Mouse (Mus musculus): ENCODE results near the gene Pxn. TPM values are rescaled to one million over a fixed set of nuclear protein-coding genes. Genes with fewer than 3 reads are reported as not detected.

Gene Pxn
- polyA plus RNA-seq, 1 experiment from 2014 or later, result 21.3 TPM

DNA sequence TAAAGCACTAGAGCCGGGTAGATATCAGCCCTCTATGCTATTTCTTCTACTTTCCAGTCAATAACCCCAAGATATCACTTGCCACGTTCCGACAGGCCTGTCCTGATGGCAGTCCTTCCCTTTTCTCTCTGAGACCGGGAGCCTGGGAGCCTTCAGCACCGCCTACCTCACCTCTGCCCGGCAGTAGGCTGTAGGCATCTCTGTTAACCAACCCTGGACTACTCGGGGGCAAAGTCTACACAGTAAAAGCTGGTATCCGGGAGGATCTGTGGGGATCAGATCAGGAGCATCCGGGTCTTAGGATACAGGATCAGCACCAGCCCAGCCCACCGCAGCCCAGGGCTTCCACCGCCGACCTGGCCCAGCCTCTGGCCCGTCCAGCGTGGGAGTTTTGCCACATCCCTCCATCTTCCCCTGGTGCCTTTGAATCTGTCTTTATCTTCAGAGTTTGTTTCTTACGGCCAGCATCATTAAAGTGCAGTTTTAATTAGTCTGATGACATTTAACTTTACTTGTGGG lies 16.6 kb downstream of the Pxn start:
- 0 out of 2 replicates have a peak overlapping the region, but pooled peaks have one; percentile 18 for H3K27ac ChIP-seq (replicated peaks)
- no peak for ATAC-seq (ENCODE audit: low FRiP score)

DNA sequence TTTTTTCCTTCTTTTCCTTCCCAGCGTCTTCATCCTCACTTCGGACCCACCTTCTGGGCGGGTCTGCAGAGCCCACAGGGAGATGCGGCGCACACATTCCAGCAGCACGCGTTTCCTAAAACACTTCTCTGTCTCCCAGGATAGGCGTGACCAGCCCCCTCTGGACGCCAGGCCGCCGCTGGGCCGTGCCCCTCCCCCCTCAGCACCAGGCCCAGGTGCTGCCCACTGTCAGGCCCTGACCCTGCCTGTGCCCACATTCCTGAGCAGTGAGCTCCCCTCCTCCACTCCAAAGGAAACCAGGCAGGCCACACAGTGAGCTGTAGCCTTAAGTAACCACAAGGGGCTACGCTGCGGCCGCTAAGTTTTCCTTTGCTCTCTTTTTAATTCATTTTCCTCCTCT lies 17.5 kb downstream of the Pxn start:
- no peaks in the 10 kb centered on the region for H3K27me3 ChIP-seq (replicated peaks)
- peaks cover 34% of the 10 kb centered on the region for H3K4me1 ChIP-seq
- H3K9me3 ChIP-seq (replicated peaks), result no peaks in the 10 kb centered on the region
- H3K27ac ChIP-seq (replicated peaks), result no peak overlapping the region
- no peak overlapping the region for H3K4me3 ChIP-seq (replicated peaks)
- no peaks in the 10 kb centered on the region for H3K36me3 ChIP-seq
- no peak overlapping the region for H3K9ac ChIP-seq (replicated peaks)
- H3K4me2 ChIP-seq, result peak overlapping the region; percentile 20; the same call in 1 of the 2 replicates
- ATAC-seq (ENCODE audit: low FRiP score), result no peak
- WGBS, result 13% methylated on average over 15 of the region's 15 CpGs

More for the DNA sequence above, 16.6 kb downstream of the Pxn start:
- Histone ChIP-seq H3K36me3 (no peaks in the 10 kb centered on the region), H3K4me2 (no peak overlapping the region), H3K27me3 (replicated peaks) (no peaks in the 10 kb centered on the region), H3K4me1 (peaks cover 34% of the 10 kb centered on the region), H3K9ac (replicated peaks) (no peak overlapping the region), H3K4me3 (replicated peaks) (no peak overlapping the region), H3K9me3 (replicated peaks) (no peaks in the 10 kb centered on the region)
- 83% methylated on average over 15 of the region's 15 CpGs for WGBS

DNA sequence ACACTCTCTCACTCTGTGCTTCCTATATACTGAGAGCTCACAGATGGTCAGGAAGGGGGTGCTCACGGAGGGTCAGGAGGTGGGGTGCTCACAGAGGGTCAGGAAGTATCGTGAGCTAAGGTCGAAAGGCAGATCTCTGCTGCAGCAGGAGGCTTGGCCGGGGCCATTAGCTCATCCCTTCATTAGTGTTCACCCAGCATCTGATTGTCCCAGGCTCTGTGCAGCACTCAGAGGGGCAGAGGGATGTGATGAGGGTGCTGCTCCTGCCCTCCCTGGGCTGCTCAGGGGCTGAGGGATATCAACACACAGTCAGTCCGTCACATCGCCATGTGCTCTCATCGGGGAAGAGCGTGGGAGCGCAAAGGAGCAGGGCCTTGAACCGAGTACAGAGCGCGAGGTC lies 18.0 kb downstream of the Pxn start:
- peaks cover 36% of the 10 kb centered on the region for H3K4me1 ChIP-seq
- no peaks in the 10 kb centered on the region for H3K9me3 ChIP-seq (replicated peaks)
- H3K27me3 ChIP-seq (replicated peaks), result no peaks in the 10 kb centered on the region
- H3K36me3 ChIP-seq, result no peaks in the 10 kb centered on the region
- 55% methylated on average over 12 of the region's 12 CpGs for WGBS
- H3K9ac ChIP-seq (replicated peaks), result no peak overlapping the region
- no peak overlapping the region for H3K27ac ChIP-seq (replicated peaks)
- ATAC-seq (ENCODE audit: low FRiP score), result no peak
- H3K4me3 ChIP-seq (replicated peaks), result no peak overlapping the region
- H3K4me2 ChIP-seq, result no peak overlapping the region

DNA sequence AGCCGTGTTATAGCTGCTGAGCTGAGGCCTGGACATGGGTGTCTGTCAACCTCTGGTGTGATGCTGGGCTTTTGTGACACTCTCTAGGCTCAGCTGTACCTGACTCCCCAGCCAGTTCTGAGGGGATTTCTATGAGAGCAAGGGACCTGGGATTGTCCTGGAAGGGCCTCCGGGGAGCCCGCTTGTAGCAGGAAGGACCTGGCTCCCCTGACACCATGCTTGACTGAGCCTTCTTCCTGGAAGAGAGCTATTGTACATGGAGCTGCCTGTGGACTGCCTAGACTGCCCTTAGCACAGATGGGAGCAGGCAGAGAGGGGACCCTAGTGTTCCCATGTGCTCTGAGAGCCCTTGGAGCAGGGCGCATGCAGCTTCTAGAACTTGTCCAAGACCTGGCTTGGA lies 18.9 kb downstream of the Pxn start:
- Histone ChIP-seq H3K4me1 (peaks cover 43% of the 10 kb centered on the region), H3K4me2 (no peak overlapping the region), H3K4me3 (replicated peaks) (no peak overlapping the region), H3K9me3 (replicated peaks) (no peaks in the 10 kb centered on the region), H3K27ac (replicated peaks) (no peak overlapping the region), H3K9ac (replicated peaks) (no peak overlapping the region), H3K36me3 (no peaks in the 10 kb centered on the region), H3K27me3 (replicated peaks) (no peaks in the 10 kb centered on the region)
- 89% methylated on average over 4 of the region's 4 CpGs for WGBS
- ATAC-seq (ENCODE audit: low FRiP score), result no peak

DNA sequence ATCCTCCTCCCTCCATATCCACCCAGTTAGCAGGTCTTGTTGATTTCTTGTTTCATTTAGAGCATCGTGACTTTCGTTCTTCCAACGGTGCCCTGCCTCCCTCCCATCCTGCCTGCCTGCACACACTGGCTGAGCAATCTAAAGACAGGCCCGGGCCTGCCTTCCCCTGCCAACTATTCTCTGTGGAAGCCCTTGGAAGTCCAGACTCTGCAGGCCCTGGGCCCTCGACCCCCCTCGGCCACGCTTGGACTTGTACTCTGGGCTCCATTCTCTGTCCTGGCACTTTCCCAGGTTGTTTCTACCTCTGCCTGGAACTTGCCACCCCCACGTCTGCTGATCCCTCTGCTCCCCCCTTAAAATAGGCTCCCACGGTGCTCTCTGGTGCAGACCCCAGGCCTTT lies 19.5 kb downstream of the Pxn start:
- H3K27me3 ChIP-seq (replicated peaks), result no peaks in the 10 kb centered on the region
- no peak for ATAC-seq (ENCODE audit: low FRiP score)
- H3K4me2 ChIP-seq, result no peak overlapping the region
- no peaks in the 10 kb centered on the region for H3K9me3 ChIP-seq (replicated peaks)
- H3K4me3 ChIP-seq (replicated peaks), result no peak overlapping the region
- no peak overlapping the region for H3K9ac ChIP-seq (replicated peaks)
- H3K36me3 ChIP-seq, result no peaks in the 10 kb centered on the region
- H3K4me1 ChIP-seq, result peaks cover 48% of the 10 kb centered on the region
- H3K27ac ChIP-seq (replicated peaks), result no peak overlapping the region
- 85% methylated on average over 9 of the region's 9 CpGs for WGBS

DNA sequence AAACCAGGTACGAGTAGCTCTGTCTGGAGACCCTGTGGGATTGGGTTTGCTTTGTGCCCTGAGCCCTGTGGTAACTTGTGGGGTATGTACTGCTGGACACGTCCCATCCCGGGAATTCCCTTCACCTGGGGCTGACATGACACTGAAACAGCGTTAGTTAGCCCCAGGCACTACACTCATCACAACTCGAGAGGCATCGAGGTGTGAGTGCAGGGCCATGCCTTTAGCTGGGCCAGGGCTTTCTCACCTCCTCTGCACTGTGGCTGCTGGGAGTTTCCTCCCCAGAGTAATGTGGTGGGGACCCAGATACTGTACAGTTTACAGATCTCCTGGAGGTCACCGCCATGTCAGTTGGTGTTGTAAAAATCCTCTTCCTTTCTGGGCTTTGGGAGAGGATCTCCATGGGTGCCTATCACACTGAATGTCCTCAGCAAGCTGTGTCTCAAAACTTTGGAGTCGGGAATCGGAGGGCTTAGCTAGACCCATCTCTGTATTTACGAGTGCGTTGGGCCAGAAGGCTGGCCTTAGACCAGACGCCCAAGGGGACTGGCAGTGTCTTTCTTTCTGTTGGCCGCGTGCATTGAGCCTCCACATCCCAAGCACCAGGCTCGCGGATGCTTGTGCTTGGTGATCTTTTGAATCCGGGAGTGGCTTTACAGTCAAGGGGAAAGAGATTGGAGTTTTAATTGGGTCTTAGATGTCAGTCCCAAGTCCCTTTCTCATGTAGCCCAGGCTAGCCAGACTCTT lies 20.2 kb downstream of the Pxn start:
- Histone ChIP-seq H3K36me3 (no peaks in the 10 kb centered on the region), H3K9me3 (replicated peaks) (no peaks in the 10 kb centered on the region), H3K27ac (replicated peaks) (no peak overlapping the region), H3K27me3 (replicated peaks) (no peaks in the 10 kb centered on the region), H3K4me1 (peaks cover 55% of the 10 kb centered on the region), H3K9ac (replicated peaks) (no peak overlapping the region), H3K4me2 (no peak overlapping the region), H3K4me3 (replicated peaks) (no peak overlapping the region)
- no peak for ATAC-seq (ENCODE audit: low FRiP score)
- 89% methylated on average over 17 of the region's 17 CpGs for WGBS

DNA sequence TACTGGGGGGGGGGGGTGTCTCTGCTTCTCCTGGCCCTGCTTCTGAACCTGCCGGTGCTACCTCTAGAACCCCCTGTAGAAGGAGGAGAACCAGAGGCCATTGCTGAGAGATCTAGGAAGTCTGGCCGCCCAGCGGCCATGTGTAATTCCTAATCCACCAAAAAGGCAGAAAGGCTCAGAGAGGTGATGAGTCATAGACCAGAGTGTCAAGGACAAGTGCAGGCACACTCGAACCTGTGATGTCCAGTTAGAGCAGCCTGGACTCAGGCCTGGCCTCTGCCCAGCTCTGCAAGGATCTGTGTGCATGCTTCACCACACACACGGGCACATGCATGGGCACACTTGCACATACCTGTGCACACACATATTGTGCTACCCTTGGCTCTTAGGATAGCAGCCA lies 21.7 kb downstream of the Pxn start:
- Histone ChIP-seq H3K9me3 (replicated peaks) (no peaks in the 10 kb centered on the region), H3K4me2 (no peak overlapping the region), H3K27me3 (replicated peaks) (no peaks in the 10 kb centered on the region), H3K4me3 (replicated peaks) (no peak overlapping the region), H3K36me3 (no peaks in the 10 kb centered on the region), H3K9ac (replicated peaks) (no peak overlapping the region), H3K27ac (replicated peaks) (no peak overlapping the region), H3K4me1 (peaks cover 62% of the 10 kb centered on the region)
- ATAC-seq (ENCODE audit: low FRiP score), result no peak
- 83% methylated on average over 5 of the region's 5 CpGs for WGBS

DNA sequence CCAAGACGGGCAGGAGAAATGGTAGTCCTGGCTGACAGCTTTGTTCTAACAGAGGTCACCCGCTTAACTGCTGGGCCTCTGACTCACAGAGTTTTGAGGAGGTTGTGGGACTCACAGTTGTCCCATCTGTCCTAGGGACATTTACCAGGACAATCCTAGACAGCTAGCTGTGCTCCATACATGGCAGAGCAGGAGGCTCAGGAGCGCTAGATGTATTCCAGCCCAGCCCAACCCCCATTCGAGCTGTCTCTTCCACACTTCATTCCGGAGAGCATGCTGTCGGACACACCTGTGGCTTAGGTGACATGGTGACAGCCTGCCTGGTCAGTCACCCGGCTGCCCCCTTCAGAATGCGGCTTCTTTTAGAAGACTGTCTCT lies 22.9 kb downstream of the Pxn start:
- Histone ChIP-seq H3K27me3 (replicated peaks) (no peaks in the 10 kb centered on the region), H3K9ac (replicated peaks) (no peak overlapping the region), H3K9me3 (replicated peaks) (no peaks in the 10 kb centered on the region), H3K4me2 (no peak overlapping the region), H3K4me3 (replicated peaks) (no peak overlapping the region), H3K4me1 (peaks cover 63% of the 10 kb centered on the region), H3K27ac (replicated peaks) (peak overlapping the region; percentile 57), H3K36me3 (no peaks in the 10 kb centered on the region)
- no peak for ATAC-seq (ENCODE audit: low FRiP score)
- WGBS, result 79% methylated on average over 8 of the region's 8 CpGs

DNA sequence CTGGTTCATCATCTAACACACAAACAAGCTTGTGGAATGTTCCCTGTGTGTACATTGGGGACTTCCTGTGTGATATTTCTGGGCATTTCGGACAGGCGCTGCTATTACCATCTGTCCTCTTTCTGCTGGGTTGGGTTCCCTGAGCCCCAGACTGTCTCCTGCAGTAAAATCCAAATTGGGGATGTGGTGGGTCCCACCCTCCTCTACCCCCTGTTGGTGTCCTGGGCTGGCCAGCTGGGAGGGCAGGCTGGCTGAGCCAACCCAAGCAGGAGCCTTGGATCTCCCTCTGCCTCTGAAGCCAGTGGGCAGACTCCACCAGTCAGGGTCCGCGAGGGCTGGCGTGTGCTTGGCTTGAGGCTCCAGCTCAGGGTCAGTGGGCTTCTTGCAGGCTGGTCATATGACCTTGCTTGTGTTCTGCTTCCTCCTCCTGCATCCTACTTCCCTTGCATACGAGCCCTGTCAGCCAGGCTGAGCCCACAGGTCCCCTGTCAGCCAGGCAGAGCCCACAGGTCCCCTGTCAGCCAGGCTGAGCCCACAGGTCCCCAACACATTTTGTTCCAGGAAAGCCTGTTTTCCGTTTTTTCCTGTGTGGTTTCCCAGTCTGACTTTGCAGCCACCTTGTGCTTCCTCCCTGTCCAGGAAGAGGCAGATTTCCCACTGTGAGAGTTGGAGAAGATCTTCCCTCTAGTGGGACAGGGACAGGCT lies 23.4 kb downstream of the Pxn start:
- Histone ChIP-seq H3K27ac (replicated peaks) (peak overlapping the region; percentile 57), H3K36me3 (no peaks in the 10 kb centered on the region), H3K27me3 (replicated peaks) (no peaks in the 10 kb centered on the region), H3K4me1 (peaks cover 65% of the 10 kb centered on the region), H3K4me3 (replicated peaks) (no peak overlapping the region), H3K9me3 (replicated peaks) (no peaks in the 10 kb centered on the region), H3K9ac (replicated peaks) (0 out of 2 replicates have a peak overlapping the region, but pooled peaks have one; percentile 24), H3K4me2 (0 out of 2 replicates have a peak overlapping the region, but pooled peaks have one; percentile 1)
- ATAC-seq (ENCODE audit: low FRiP score), result no peak
- 74% methylated on average over 7 of the region's 7 CpGs for WGBS

DNA sequence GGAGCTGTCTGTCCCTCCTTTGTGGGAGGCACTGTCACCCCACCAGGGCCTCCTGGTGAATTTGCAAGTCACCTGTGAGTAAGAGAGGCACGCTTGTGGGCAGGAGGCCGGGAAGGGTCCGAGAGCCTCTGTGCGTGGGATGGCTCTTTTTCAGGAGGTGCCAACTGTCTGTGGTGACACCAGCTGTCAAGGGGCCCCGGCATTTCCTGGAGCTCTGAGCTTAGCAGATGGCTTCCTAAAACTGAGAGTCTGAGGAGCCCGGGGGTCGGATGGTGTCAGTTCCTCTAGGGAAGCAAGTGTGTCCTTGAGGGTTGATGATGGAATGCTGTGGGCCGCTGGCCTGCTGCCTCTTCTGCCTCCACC lies 24.0 kb downstream of the Pxn start:
- H3K9ac ChIP-seq (replicated peaks), result 0 out of 2 replicates have a peak overlapping the region, but pooled peaks have one; percentile 24
- H3K4me3 ChIP-seq (replicated peaks), result no peak overlapping the region
- peak overlapping the region; percentile 57; the same call in 1 of the 2 replicates for H3K27ac ChIP-seq (replicated peaks)
- no peaks in the 10 kb centered on the region for H3K9me3 ChIP-seq (replicated peaks)
- H3K4me1 ChIP-seq, result peaks cover 68% of the 10 kb centered on the region
- H3K36me3 ChIP-seq, result no peaks in the 10 kb centered on the region
- no peak overlapping the region for H3K4me2 ChIP-seq
- 65% methylated on average over 8 of the region's 8 CpGs for WGBS
- H3K27me3 ChIP-seq (replicated peaks), result no peaks in the 10 kb centered on the region
- no peak for ATAC-seq (ENCODE audit: low FRiP score)

DNA sequence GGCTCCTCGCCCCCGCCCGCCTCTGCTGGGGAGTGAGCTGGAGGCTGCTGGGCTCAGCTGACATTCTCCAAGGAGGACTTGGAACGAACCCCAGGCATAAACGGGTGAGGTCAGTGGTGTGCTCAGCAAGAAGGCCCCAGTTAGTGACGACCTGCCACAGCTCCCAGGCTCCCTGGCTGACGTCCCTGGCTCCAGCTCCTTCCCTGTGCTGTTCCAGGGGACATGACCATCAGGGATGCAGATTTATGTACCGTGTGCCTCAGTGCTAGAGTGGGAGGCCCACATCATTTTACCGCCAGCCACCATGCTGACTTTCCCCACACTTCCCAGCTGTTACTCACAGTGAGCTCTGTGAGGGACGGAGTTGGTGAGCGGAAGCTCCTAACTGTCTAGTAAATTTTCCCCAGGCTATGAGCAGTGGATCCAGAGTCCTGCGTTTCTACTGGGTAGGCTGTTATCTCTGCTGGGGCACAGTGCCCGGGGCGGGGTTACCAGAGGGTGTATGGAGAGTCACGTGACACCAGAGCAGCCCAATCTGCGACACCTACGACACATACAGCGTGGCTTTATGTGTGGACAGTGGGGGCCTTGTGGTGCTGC lies 25.3 kb downstream of the Pxn start:
- peak overlapping the region; percentile 75 for H3K27ac ChIP-seq (replicated peaks)
- H3K4me1 ChIP-seq, result peaks cover 64% of the 10 kb centered on the region
- H3K36me3 ChIP-seq, result no peaks in the 10 kb centered on the region
- H3K9me3 ChIP-seq (replicated peaks), result no peaks in the 10 kb centered on the region
- no peak overlapping the region for H3K4me3 ChIP-seq (replicated peaks)
- H3K9ac ChIP-seq (replicated peaks), result 0 out of 2 replicates have a peak overlapping the region, but pooled peaks have one; percentile 2
- peak overlapping the region; percentile 30 for H3K4me2 ChIP-seq
- peak; percentile 82 for ATAC-seq (ENCODE audit: low FRiP score)
- 38% methylated on average over 18 of the region's 18 CpGs for WGBS
- H3K27me3 ChIP-seq (replicated peaks), result no peaks in the 10 kb centered on the region
